Mouse (Mus musculus) right cerebral cortex, postnatal 14 days (tissue): ENCODE measurements around the gene Mypop.

Experiments used
- DNase-seq: peaks from one replicate; pipeline ENCODE4 v3.0.0; 2022

Gene Mypop

DNA sequence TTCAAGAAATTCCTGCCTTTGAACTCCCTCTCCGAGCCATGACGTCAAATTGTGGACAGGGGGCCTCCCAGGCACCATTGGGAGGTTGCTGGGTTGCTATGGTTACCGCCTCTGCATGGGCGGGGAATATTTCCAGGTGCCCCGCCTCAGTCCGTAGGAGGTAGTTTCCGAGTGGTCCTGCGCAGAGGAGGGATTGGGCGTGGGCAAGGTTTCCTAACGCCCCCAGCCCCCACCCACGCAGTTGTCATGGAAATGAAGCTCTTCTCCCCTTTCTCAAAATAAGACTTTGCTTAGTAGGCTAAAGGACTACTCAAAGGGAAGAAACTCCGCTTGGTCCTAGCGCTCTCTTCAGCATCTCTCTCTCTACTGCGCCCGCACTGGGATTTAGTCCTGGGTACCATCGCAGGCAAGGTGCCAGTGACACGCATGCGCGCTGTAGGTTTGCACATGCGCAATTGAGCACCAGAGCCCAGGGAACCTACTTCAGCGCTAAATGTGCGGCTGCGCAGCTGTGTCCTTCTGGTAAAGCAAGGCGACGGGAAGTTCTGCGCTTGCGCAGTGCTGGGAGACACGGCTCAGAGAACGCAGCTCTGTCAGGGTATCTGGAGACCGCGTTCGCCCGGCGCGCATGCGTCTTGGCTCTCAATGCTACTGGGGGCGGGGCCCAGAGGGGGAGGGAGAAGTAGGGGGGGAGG is at the start of gene Mypop:
Gene Mypop (plus strand): TSS at position 645 of the 695 bp plus-strand sequence.
- peak; percentile 100 for DNase-seq

DNA sequence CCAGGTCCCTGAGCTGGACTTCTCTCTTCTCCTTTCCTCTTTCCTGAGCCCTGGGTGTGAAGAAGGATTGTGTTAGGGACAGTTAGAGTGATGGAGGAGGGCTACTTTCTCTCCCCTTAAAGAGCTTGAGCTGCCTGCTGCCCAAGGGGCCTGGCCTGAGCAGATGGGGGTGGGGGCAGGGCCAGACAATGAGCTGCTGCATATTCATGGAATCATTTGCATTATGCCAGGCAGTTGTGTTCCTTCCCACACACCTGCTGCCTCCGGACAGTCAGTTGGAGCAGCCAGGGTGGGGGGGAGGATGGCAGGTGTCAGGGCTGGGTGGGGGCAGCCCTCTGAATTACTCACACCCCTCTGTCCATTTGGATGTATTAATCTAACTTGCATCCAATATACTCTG is 48.7 kb upstream of the Mypop start:
- DNase-seq = peak; percentile 52

DNA sequence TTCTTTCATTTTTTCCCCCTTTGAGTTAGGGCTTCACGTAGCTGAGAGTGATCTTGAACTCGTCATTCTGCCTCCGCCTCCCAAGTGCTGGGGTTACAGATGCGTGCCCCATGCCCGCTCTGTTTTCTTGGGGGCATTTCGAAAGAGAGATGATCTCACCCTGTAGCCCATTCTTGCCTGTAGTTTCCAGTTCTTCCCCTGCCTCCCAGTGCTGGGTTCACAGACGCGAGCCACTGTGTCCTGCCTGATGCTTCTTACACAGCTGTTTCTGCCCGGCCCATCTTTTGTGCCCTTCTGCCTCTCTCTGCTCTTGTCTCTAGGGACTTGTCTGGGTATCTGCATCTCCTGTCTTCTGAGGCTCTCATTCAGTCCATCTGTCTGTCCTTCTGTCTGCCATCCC is 48.2 kb upstream of the Mypop start:
- no peak for DNase-seq

GRCm38 (mm10) chr7:18948151-18948550 is 42.9 kb upstream of the Mypop start:
- DNase-seq = no peak

- DNase-seq = peak; percentile 42
Observed at GRCm38 (mm10) chr7:18949781-18950522, 41.1 kb upstream of the Mypop start.

DNA sequence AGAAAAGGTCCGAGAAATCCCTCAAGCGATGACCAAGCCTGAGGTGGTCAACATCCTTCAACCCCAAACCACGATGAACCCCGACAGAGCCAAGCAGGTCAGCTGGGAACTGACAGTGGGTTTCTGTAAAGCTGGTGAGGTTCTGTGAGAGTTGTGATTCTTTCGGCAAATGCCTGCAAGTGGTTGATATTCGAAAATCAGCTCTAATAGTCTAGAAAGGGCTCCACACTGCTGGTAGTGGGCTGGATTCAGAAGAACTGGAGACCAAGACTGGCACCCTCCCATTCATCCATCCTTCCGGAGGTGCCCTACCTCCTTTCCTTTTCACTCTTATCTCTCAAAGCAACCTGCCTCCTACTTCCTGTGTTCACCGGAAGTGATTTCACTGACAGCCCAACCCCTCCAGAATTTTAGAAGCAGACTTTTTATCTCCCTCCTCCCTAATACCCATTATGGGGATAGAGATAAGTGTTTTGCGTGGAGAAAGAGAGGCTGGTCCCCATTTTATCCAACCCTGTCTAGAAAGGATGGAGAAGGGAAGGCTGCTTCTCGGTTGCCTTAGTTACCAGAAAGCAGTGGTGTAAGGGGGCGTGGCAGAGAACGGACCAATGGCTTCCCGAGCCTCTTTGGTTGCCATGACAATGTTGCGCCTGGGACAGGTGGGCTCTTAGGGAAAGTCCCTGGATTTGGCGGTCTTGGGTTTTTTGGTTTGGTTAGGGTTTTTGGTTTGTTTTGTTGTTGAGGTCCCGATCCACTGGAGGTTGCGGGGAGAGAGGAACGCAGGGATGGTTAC is 40.3 kb upstream of the Mypop start:
- peak; percentile 50 for DNase-seq

DNA sequence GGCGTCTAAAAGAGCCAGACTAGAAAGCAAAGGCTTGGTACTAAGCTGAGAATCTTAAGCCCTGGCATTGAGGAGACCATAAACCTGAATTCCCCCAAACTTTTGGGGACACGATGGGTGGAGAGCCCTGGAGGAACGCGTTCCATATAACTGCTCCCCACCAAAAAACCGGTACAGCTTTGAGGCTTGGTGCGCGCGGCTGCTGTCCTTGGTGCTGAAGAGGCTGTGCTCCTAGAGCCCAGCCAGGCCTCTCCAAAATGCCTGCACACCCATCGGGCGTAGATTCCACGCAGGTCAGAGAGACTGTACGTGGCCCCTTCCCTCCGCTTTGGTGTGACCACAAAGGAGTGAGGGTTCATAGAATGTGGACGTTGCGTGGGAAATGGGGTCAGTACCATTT is 39.6 kb upstream of the Mypop start:
- DNase-seq = no peak

DNA sequence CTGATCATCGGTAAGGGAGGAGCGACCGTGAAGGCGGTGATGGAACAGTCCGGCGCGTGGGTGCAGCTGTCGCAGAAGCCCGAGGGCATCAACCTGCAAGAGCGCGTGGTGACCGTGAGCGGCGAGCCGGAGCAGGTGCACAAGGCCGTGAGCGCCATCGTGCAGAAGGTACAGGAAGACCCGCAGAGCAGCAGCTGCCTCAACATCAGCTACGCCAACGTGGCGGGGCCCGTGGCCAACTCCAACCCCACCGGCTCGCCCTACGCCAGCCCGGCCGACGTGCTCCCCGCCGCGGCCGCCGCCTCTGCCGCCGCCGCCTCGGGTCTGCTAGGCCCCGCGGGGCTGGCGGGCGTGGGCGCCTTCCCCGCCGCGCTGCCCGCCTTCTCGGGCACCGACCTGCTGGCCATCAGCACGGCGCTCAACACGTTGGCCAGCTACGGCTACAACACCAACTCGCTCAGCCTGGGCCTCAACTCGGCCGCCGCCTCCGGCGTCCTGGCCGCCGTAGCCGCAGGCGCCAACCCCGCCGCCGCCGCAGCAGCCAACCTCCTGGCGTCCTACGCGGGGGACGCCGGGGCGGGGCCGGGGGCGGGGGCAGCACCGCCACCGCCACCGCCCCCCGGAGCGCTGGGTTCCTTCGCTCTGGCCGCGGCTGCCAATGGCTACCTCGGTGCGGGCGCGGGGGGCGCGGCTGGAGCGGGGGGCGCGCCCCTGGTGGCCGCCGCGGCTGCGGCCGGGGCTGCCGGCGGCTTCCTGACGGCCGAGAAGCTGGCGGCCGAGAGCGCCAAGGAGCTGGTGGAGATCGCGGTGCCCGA is 33.3 kb upstream of the Mypop start:
- DNase-seq = peak; percentile 57

GRCm38 (mm10) chr7:18958384-18958766 is 32.7 kb upstream of the Mypop start:
- DNase-seq = no peak

GRCm38 (mm10) chr7:18959446-18959845 is 31.6 kb upstream of the Mypop start:
- no peak for DNase-seq

- no peak for DNase-seq
Observed at GRCm38 (mm10) chr7:18962171-18962792, 28.8 kb upstream of the Mypop start.

GRCm38 (mm10) chr7:18962795-18963194 is 28.2 kb upstream of the Mypop start:
- DNase-seq = no peak

GRCm38 (mm10) chr7:18963294-18963843 is 27.7 kb upstream of the Mypop start:
- DNase-seq = no peak

- DNase-seq = no peak
Observed at GRCm38 (mm10) chr7:18965312-18965711, 25.7 kb upstream of the Mypop start.

GRCm38 (mm10) chr7:18967603-18968002 is 23.4 kb upstream of the Mypop start:
- no peak for DNase-seq

DNA sequence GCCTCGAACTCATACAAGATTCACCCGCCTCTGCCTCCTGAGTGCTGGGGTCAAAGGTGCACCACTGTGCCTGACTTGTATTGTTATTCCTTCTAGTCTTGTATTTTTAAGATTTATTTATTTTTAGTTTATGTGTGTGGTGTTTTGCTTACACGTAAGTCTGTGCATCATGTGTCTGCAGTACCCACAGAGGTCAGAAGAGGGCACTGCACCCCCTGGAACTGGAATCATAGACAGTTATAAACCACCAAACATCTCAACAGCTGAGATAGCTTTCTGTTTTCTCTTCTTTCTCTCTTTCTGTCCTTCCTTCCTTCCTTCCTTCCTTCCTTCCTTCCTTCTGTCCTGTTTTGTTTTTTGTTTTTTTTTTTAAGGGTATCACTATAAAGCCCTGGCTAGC is 20.1 kb upstream of the Mypop start:
- no peak for DNase-seq

- no peak for DNase-seq
Observed at GRCm38 (mm10) chr7:18978381-18978780, 12.7 kb upstream of the Mypop start.

DNA sequence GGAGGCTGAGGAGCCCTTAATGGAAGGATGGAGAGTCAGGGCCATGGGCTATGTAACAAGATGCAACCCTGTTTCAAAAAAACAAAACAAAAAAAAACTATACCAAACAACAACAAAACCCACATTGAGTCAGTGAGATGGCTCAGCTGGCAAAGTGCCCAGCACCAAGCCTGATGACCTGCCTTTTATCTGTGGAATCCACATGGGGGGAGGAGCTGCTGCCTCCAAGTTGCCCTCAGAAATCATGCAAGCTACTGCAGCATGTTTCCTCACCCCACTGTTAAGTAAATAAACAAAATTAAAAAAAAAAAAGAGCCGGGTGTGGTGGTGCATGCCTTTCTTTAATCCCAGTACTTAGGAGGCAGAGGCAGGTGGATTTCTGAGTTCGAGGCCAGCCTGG is 4.5 kb upstream of the Mypop start:
- DNase-seq = no peak

- DNase-seq = no peak
Observed at GRCm38 (mm10) chr7:18987100-18987499, 3.9 kb upstream of the Mypop start, which contains the start of gene Nanos2. TSS of gene Nanos2 (plus strand) at chr7:18987400.

DNA sequence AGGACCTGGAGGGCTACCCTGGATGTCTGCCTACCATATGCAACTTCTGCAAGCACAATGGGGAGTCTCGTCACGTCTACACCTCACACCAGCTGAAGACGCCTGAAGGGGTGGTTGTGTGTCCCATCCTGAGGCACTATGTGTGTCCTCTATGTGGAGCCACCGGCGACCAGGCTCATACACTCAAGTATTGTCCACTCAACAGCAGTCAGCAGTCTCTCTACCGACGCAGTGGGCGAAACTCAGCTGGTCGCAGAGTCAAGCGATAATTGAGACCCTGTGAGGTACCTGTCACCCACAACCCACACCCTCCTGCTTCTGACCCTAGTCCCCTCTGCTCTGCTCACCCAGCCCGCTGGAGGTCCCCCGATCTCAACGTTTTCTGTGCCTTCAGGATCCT is 3.3 kb upstream of the Mypop start:
- no peak for DNase-seq

GRCm38 (mm10) chr7:18988780-18989179 is 2.3 kb upstream of the Mypop start:
- no peak for DNase-seq

GRCm38 (mm10) chr7:18989995-18990394 is 1.1 kb upstream of the Mypop start:
- DNase-seq = no peak
